Mouse (Mus musculus) megakaryocyte, adult 5-6 weeks (primary cell): ENCODE results near the gene Spock2. TPM values are rescaled to one million over a fixed set of nuclear protein-coding genes. Genes with fewer than 3 reads are reported as not detected.
"Not testable (repeated sequence)": the region's sequence is repeated elsewhere in the genome, so short reads cannot be mapped to it uniquely, and the experiment has no call there.

Experiments
- ATAC-seq: 2 replicates; pipeline ENCODE4 v1.8.0; 2016; ENCODE audit warnings: mild to moderate bottlenecking, inconsistent platforms; ENCODE audit not compliant: poor library complexity, severe bottlenecking
- total RNA-seq, 2 experiments: library from RNA; stranded (forward) in 1 of 2; stranded (reverse) in 1 of 2; fragments of 153-499, 151-499 nt in 1 of 2; fragments of 221-1000, 200-1000 nt in 1 of 2; gene quantifications; 2 replicates each; pipeline versions ENCODE4 v1.2.3 to v1.2.4; 2015 to 2017

Gene Spock2
- total RNA-seq, 2 experiments from 2014 or later, result 0.07 to 0.20 TPM

- ATAC-seq, result no peak
Measured at GRCm38 (mm10) chr10:60107448-60107847, 1.4 kb downstream of the Spock2 start.

GRCm38 (mm10) chr10:60108321-60109111 lies 2.5 kb downstream of the Spock2 start:
- ATAC-seq, result no peak

- no peak for ATAC-seq
Measured at GRCm38 (mm10) chr10:60109336-60109735, 3.3 kb downstream of the Spock2 start.

GRCm38 (mm10) chr10:60109989-60110388 lies 4.0 kb downstream of the Spock2 start:
- ATAC-seq, result no peak

GRCm38 (mm10) chr10:60110908-60111475 lies 5.0 kb downstream of the Spock2 start:
- no peak for ATAC-seq

- no peak for ATAC-seq
Measured at GRCm38 (mm10) chr10:60113965-60114690, 8.1 kb downstream of the Spock2 start.

GRCm38 (mm10) chr10:60115345-60116185 lies 9.5 kb downstream of the Spock2 start:
- ATAC-seq, result peak; percentile 30; the same call in 1 of the 2 replicates

GRCm38 (mm10) chr10:60116997-60117396 lies 11.0 kb downstream of the Spock2 start:
- no peak for ATAC-seq

GRCm38 (mm10) chr10:60118464-60118863 lies 12.4 kb downstream of the Spock2 start:
- ATAC-seq, result no peak

GRCm38 (mm10) chr10:60120630-60121029 lies 14.6 kb downstream of the Spock2 start:
- no peak for ATAC-seq

GRCm38 (mm10) chr10:60124078-60124477 lies 18.1 kb downstream of the Spock2 start:
- no peak for ATAC-seq

- no peak for ATAC-seq
Measured at GRCm38 (mm10) chr10:60125529-60126327, 19.7 kb downstream of the Spock2 start.

GRCm38 (mm10) chr10:60128287-60128686 lies 22.3 kb downstream of the Spock2 start:
- ATAC-seq, result no peak

- ATAC-seq, result peak; percentile 51
Measured at GRCm38 (mm10) chr10:60130504-60130903, 24.5 kb downstream of the Spock2 start.

- no peak for ATAC-seq
Measured at GRCm38 (mm10) chr10:60133501-60133900, 27.5 kb downstream of the Spock2 start.

- no peak for ATAC-seq
Measured at GRCm38 (mm10) chr10:60134201-60134600, 28.2 kb downstream of the Spock2 start.

- ATAC-seq, result not testable (repeated sequence)
Measured at GRCm38 (mm10) chr10:60136010-60136409, 30.0 kb downstream of the Spock2 start.

- no peak for ATAC-seq
Measured at GRCm38 (mm10) chr10:60136935-60137334, 30.9 kb downstream of the Spock2 start.

GRCm38 (mm10) chr10:60138680-60139079 lies 32.7 kb downstream of the Spock2 start:
- ATAC-seq, result no peak

- no peak for ATAC-seq
Measured at GRCm38 (mm10) chr10:60140751-60141150, 34.7 kb downstream of the Spock2 start.
